ENCODE assay signal across 21 mouse cellular contexts in the genomic region with DNA sequence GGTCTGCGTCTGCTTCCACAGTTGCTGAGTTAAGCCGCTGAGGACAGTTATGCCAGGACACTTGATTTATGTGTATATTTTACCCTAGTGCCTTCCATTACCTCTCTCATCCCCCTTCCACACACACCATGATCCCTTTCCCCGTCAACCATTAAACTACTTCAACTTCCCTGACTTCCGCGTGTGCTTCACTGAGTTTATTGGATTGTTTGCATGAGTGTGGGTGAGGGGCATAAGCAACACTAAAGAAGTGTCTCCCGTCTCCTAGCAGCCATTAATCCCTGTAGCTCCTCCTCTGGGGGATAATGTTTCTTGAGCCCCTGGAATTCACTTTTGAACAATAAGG. TPM values are rescaled to one million over a fixed set of nuclear protein-coding genes. Genes with fewer than 3 reads are reported as not detected.
DNase-seq lines count a peak whose midpoint lies in the region; ATAC-seq and TF ChIP-seq lines count a peak whose summit lies in the region.
"Had no signal": no experiment of that assay in that cellular context is flagged by ENCODE, and none has a peak within 500 bp of the region (broad histone marks: within the 10 kb centered on the region; RNA-seq: fewer than 3 reads in every experiment).

No protein-coding gene starts in this region.

- 0 out of 2 replicates have a peak overlapping the region, but pooled peaks have one; percentile 1 for H3K4me2 ChIP-seq in liver, embryonic 12.5 days
- H3K4me2 ChIP-seq: embryonic facial prominence, embryonic 13.5 days; hindbrain, embryonic 12.5 days; midbrain, embryonic 13.5 days; neural tube, embryonic 15.5 days had no signal

- ATAC-seq in liver, embryonic 12.5 days = no peak; the same call in 1 of the 2 replicates
- ATAC-seq: CD4-positive, CD25-positive, alpha-beta regulatory T cell, adult 4 months; midbrain, embryonic 13.5 days had no signal

- peak overlapping the region; percentile 81 for H3K27ac ChIP-seq in liver, adult 2 months (replicated peaks; ENCODE audit: insufficient read depth, low read depth, low read length)
- H3K27ac ChIP-seq in liver, embryonic 12.5 days = peak overlapping the region; percentile 69
- peak overlapping the region; percentile 45 for H3K27ac ChIP-seq in small intestine, adult 2 months (ENCODE audit: insufficient read depth, low read depth, low read length)
- H3K27ac ChIP-seq: embryonic facial prominence, embryonic 13.5 days; hindbrain, embryonic 12.5 days; macrophage; midbrain, embryonic 13.5 days; neural tube, embryonic 15.5 days had no signal

- 22% methylated on average over 6 of the region's 6 CpGs for WGBS in liver, adult 2 months
- 81% methylated on average over 6 of the region's 6 CpGs for WGBS in liver, embryonic 12.5 days (ENCODE audit: insufficient replicate concordance)
- 45% methylated on average over 6 of the region's 6 CpGs for WGBS in small intestine, adult 2 months

- peak; percentile 14 for DNase-seq in embryo, embryonic 10 days (ENCODE audit: low spot score)
- DNase-seq in embryo, embryonic 11 days = no peak
- DNase-seq in liver, adult 2 months (ENCODE audit: extremely low read depth, low read depth, low spot score) = no peak
- DNase-seq in liver = no peak
- no peak for DNase-seq in right cerebral cortex, adult 2 months (ENCODE audit: low spot score in 2 of 2)
- no peak for DNase-seq in thymus, adult 18-20 months
- DNase-seq: cerebellum, postnatal 25 days; gastrocnemius, postnatal 14 days; left cerebral cortex, postnatal 4 days; lung, adult 2 months; thymus, postnatal 14 days had no signal

- no peaks in the 10 kb centered on the region for H3K27me3 ChIP-seq in liver, adult 2 months (ENCODE audit: control insufficient read depth, insufficient read depth, low read length)
- no peaks in the 10 kb centered on the region for H3K27me3 ChIP-seq in liver, embryonic 12.5 days (replicated peaks)
- H3K27me3 ChIP-seq in small intestine, adult 2 months (ENCODE audit: control insufficient read depth, insufficient read depth, low read length) = no peaks in the 10 kb centered on the region
- H3K27me3 ChIP-seq: embryonic facial prominence, embryonic 13.5 days; hindbrain, embryonic 12.5 days; midbrain, embryonic 13.5 days; neural tube, embryonic 15.5 days had no signal

- TF ChIP-seq POLR2A in liver, adult 2 months (IDR thresholded peaks at IDR 0.05; ENCODE audit: extremely low read depth, insufficient read depth, low read length) = no peak
- no peak for TF ChIP-seq POLR2A in small intestine, adult 2 months (IDR thresholded peaks at IDR 0.05; ENCODE audit: low read depth, low read length)

- peaks cover 2% of the 10 kb centered on the region; the same call in 1 of the 2 replicates for H3K36me3 ChIP-seq in liver, adult 2 months (ENCODE audit: control insufficient read depth, insufficient read depth, low read length)
- H3K36me3 ChIP-seq in liver, embryonic 12.5 days = peaks cover 9% of the 10 kb centered on the region
- H3K36me3 ChIP-seq in small intestine, adult 2 months (ENCODE audit: control insufficient read depth, insufficient read depth, low read length) = peaks cover 13% of the 10 kb centered on the region
- H3K36me3 ChIP-seq: hindbrain, embryonic 12.5 days had no signal

- H3K4me1 ChIP-seq in liver, adult 2 months (ENCODE audit: control insufficient read depth, insufficient read depth, low read length) = peaks cover 22% of the 10 kb centered on the region
- peaks cover 17% of the 10 kb centered on the region for H3K4me1 ChIP-seq in liver, embryonic 12.5 days
- H3K4me1 ChIP-seq in small intestine, adult 2 months (ENCODE audit: control insufficient read depth, insufficient read depth, insufficient read length, low read length) = peaks cover 4% of the 10 kb centered on the region; the same call in 1 of the 2 replicates

- no peaks in the 10 kb centered on the region for H3K9me3 ChIP-seq in liver, embryonic 12.5 days (replicated peaks)
- H3K9me3 ChIP-seq: embryonic facial prominence, embryonic 13.5 days; G1E; hindbrain, embryonic 12.5 days; midbrain, embryonic 13.5 days; neural tube, embryonic 15.5 days had no signal

- peaks cover 19% of the 10 kb centered on the region; the same call in 1 of the 2 replicates for H3K79me2 ChIP-seq in liver, adult 2 months (ENCODE audit: control insufficient read depth, insufficient read depth, low read length)

- H3K9ac ChIP-seq in liver, adult 2 months (ENCODE audit: low read depth, low read length) = peak overlapping the region; percentile 55
- H3K9ac ChIP-seq in liver, embryonic 12.5 days = no peak overlapping the region
- H3K9ac ChIP-seq: embryonic facial prominence, embryonic 13.5 days; hindbrain, embryonic 12.5 days; midbrain, embryonic 13.5 days; neural tube, embryonic 15.5 days had no signal

- TF ChIP-seq CTCF in liver, adult 2 months (IDR thresholded peaks at IDR 0.05; ENCODE audit: low read depth, low read length) = no peak
- TF ChIP-seq CTCF in small intestine, adult 2 months (IDR thresholded peaks at IDR 0.05; ENCODE audit: extremely low read depth, insufficient read length, insufficient replicate concordance, low read depth, low read length) = no peak

- H3K4me3 ChIP-seq in liver, adult 2 months (ENCODE audit: insufficient read depth, low read depth, low read length) = peak overlapping the region; percentile 20; the same call in 1 of the 2 replicates
- no peak overlapping the region for H3K4me3 ChIP-seq in liver, embryonic 12.5 days
- H3K4me3 ChIP-seq in small intestine, adult 2 months (ENCODE audit: low read depth, low read length) = no peak overlapping the region
- H3K4me3 ChIP-seq: embryonic facial prominence, embryonic 13.5 days; hindbrain, embryonic 12.5 days; midbrain, embryonic 13.5 days; myocyte; neural tube, embryonic 15.5 days had no signal

RNA-seq across cellular contexts. Expression of gene Col4a3bp, which starts 28.6 kb away (rescaled TPM):
- 29.9 and 45.8 TPM in 2 replicates for total RNA-seq in liver, adult 2 months (2014; rRNA removed)
- 5.7 and 8.1 TPM in 2 replicates for polyA plus RNA-seq in liver, adult 2 months (2012; rRNA removed)
- polyA plus RNA-seq in liver, embryonic 12.5 days (2016; fragmentation: Nextera tagmentation; extraction: Ambion mirVana) = 6.7 and 7.5 TPM in 2 replicates
- 8.2 and 12.7 TPM in 2 replicates for polyA plus RNA-seq in small intestine, adult 2 months (2012; rRNA removed)

RNA-seq across cellular contexts. Expression of gene Polk, which starts 28.6 kb away (rescaled TPM):
- total RNA-seq in liver, adult 2 months (2014; rRNA removed) = 4.9 and 6.5 TPM in 2 replicates
- polyA plus RNA-seq in liver, adult 2 months (2012; rRNA removed) = 0.56 and 0.75 TPM in 2 replicates
- 6.2 and 6.9 TPM in 2 replicates for polyA plus RNA-seq in liver, embryonic 12.5 days (2016; fragmentation: Nextera tagmentation; extraction: Ambion mirVana)
- 0.30 and 0.42 TPM in 2 replicates for polyA plus RNA-seq in small intestine, adult 2 months (2012; rRNA removed)
